ENCODE assay signal across 24 mouse cellular contexts in genomic region chr8:26669541-26669940, GRCm38 (mm10).
A peak's percentile ranks its signal among the peaks of the same experiment; 100 is the strongest.
DNase-seq lines count a peak whose midpoint lies in the region; ATAC-seq and TF ChIP-seq lines count a peak whose summit lies in the region.
"Had no signal": no experiment of that assay in that cellular context is flagged by ENCODE, and none has a peak within 500 bp of the region (broad histone marks: within the 10 kb centered on the region; RNA-seq: fewer than 3 reads in every experiment).

No protein-coding gene starts in this region.

- no peak overlapping the region for H3K9ac ChIP-seq in kidney, postnatal 0 days (ENCODE audit: low read depth, low read length)
- H3K9ac ChIP-seq in limb, embryonic 14.5 days (ENCODE audit: low read depth, low read length, severe bottlenecking): no peak overlapping the region
- H3K9ac ChIP-seq: embryonic facial prominence, embryonic 12.5 days; embryonic facial prominence, embryonic 15.5 days; forebrain, embryonic 15.5 days; heart, embryonic 13.5 days; hindbrain, embryonic 14.5 days had no signal

- 74% methylated on average over 3 of the region's 3 CpGs for WGBS in kidney, postnatal 0 days
- 77% methylated on average over 3 of the region's 3 CpGs for WGBS in limb, embryonic 14.5 days

- TF ChIP-seq CTCF in kidney, postnatal 0 days (IDR thresholded peaks at IDR 0.05; ENCODE audit: low read depth): no peak

- no peak overlapping the region for H3K4me2 ChIP-seq in kidney, postnatal 0 days (ENCODE audit: low read length)
- no peak overlapping the region for H3K4me2 ChIP-seq in limb, embryonic 14.5 days (replicated peaks; ENCODE audit: low read depth, low read length, severe bottlenecking)
- H3K4me2 ChIP-seq: embryonic facial prominence, embryonic 12.5 days; embryonic facial prominence, embryonic 15.5 days; forebrain, embryonic 15.5 days; heart, embryonic 13.5 days; hindbrain, embryonic 14.5 days had no signal

- no peaks in the 10 kb centered on the region for H3K4me1 ChIP-seq in kidney, postnatal 0 days (replicated peaks; ENCODE audit: insufficient read depth, low read length)
- peaks cover 15% of the 10 kb centered on the region for H3K4me1 ChIP-seq in limb, embryonic 14.5 days (ENCODE audit: control insufficient read depth, insufficient read depth, low read length)
- H3K4me1 ChIP-seq: forebrain, embryonic 15.5 days; heart, embryonic 13.5 days had no signal

- no peak for TF ChIP-seq POLR2A in limb, embryonic 14.5 days (IDR thresholded peaks at IDR 0.05; ENCODE audit: borderline replicate concordance, extremely low read depth, insufficient read depth, insufficient read length)

- H3K9me3 ChIP-seq in kidney, postnatal 0 days (replicated peaks; ENCODE audit: low read length): no peaks in the 10 kb centered on the region
- peaks cover 3% of the 10 kb centered on the region; the same call in 1 of the 2 replicates for H3K9me3 ChIP-seq in limb, embryonic 14.5 days (ENCODE audit: control insufficient read depth, low read length)
- H3K9me3 ChIP-seq: embryonic facial prominence, embryonic 12.5 days; embryonic facial prominence, embryonic 15.5 days; forebrain, embryonic 15.5 days; heart, embryonic 10.5 days; heart, embryonic 13.5 days had no signal

- ATAC-seq in kidney, postnatal 0 days (replicated peaks; ENCODE audit: low FRiP score, low read depth): no peak
- ATAC-seq in limb, embryonic 14.5 days (ENCODE audit: low FRiP score, low read depth): peak; percentile 42; the same call in 1 of the 2 replicates
- no peak for ATAC-seq in inflammation-experienced regulatory T-cells, adult 6 months
- ATAC-seq: forebrain, embryonic 15.5 days; hindbrain, postnatal 0 days had no signal

- no peaks in the 10 kb centered on the region for H3K27me3 ChIP-seq in kidney, postnatal 0 days (ENCODE audit: insufficient read depth, low read length)
- H3K27me3 ChIP-seq in limb, embryonic 14.5 days (ENCODE audit: control insufficient read depth, insufficient read depth, low read length): peaks cover 14% of the 10 kb centered on the region; the same call in 1 of the 2 replicates
- H3K27me3 ChIP-seq: embryonic facial prominence, embryonic 12.5 days; forebrain, embryonic 15.5 days had no signal

- DNase-seq in kidney, postnatal 0 days (ENCODE audit: low spot score): peak; percentile 41
- DNase-seq in kidney, postnatal 36 days: no peak
- DNase-seq in 3134 (ENCODE audit: extremely low read depth, insufficient read length, low spot score): peak; percentile 57
- peak; percentile 63 for DNase-seq in Muller cell, postnatal 12 days (ENCODE audit: inconsistent ontology term)
- DNase-seq in limb, embryonic 14.5 days (ENCODE audit: low spot score): no peak
- no peak for DNase-seq in ovary, postnatal 14 days (ENCODE audit: low spot score)
- DNase-seq: adrenal gland, adult 2 months; adrenal gland, postnatal 14 days; cerebellum, adult 11 months; cerebellum, adult 2 months; cerebellum, adult 9-11 months; cerebellum, postnatal 25 days; gastrocnemius, postnatal 25 days; heart, adult 2 months; heart, postnatal 14 days; heart, postnatal 4 days had no signal

- H3K4me3 ChIP-seq in kidney, postnatal 0 days (replicated peaks; ENCODE audit: low read depth, low read length): no peak overlapping the region
- no peak overlapping the region for H3K4me3 ChIP-seq in limb, embryonic 14.5 days (replicated peaks; ENCODE audit: low read length)
- H3K4me3 ChIP-seq: embryonic facial prominence, embryonic 12.5 days; embryonic facial prominence, embryonic 15.5 days; forebrain, embryonic 15.5 days; heart, adult 2 months; heart, embryonic 10.5 days; heart, embryonic 13.5 days had no signal

- H3K36me3 ChIP-seq in kidney, postnatal 0 days (ENCODE audit: insufficient read depth, low read length): no peaks in the 10 kb centered on the region
- no peaks in the 10 kb centered on the region for H3K36me3 ChIP-seq in limb, embryonic 14.5 days (ENCODE audit: control insufficient read depth, insufficient read depth, low read length)
- H3K36me3 ChIP-seq: embryonic facial prominence, embryonic 12.5 days; embryonic facial prominence, embryonic 15.5 days; forebrain, embryonic 15.5 days; heart, embryonic 10.5 days; heart, embryonic 13.5 days had no signal

- H3K27ac ChIP-seq in kidney, postnatal 0 days: no peak overlapping the region
- no peak overlapping the region for H3K27ac ChIP-seq in limb, embryonic 14.5 days (replicated peaks; ENCODE audit: low read depth, low read length)
- H3K27ac ChIP-seq: embryonic facial prominence, embryonic 12.5 days; embryonic facial prominence, embryonic 15.5 days; forebrain, embryonic 15.5 days; heart, adult 2 months; heart, embryonic 10.5 days; heart, embryonic 13.5 days; hindbrain, embryonic 14.5 days; hindbrain, postnatal 0 days had no signal

Comparison
In these comparisons a context has a peak if more than half of its experiments do, and no peak if none do; other contexts are left out.
1. DNase-seq: peak in kidney, postnatal 0 days (single experiment), 3134 (single experiment) and Muller cell, postnatal 12 days (single experiment); none in kidney, postnatal 36 days (0 of 2), limb, embryonic 14.5 days (single experiment) and ovary, postnatal 14 days (single experiment).